In the genomic region with DNA sequence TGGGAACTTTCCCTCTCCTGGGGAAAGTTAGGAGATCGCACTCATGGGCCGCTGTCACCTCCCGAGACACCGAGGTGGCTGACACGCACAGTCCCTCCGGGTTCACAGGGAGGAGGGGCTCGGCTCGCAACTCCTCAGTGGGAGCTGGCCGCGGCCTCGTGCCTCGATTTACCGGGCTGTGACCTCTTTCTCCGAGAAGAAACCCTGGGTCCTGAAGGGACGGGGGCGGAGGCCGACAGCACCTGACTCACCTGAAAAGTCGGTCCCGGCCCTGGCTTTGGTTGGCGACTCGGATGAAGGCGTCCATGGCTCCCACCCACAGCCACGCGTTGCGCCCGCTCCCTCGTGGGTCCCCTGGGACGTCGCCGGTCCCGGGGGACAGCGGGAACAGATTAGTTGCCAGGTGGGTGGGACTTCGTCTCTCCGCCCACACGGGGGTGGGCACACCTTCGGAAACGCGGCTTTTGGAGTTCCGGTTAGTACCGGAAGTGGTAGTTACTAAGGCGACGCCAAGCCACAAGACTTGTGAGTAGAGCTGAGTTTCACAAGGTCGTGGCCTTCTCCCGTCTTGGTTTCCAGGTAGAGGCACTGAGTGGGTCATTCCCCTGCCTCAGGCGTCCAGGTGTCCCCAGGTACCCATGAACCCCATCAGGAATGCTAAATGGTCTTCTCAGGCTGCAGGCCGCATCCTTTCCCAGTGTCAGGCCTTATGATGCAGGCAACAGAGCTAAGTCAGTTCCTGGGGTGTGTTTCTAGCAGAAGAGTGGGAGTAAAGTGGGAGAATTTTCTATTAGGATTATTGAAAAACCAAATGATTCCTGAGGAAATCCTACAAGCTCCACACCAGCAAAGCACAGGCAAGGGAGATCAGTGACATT, we compare ENCODE assay signal across 1 mouse cellular context.
TF ChIP-seq lines count a peak whose summit lies in the region.

A gene (minus strand): TSS at position 473 of the 878 bp plus-strand sequence.
A gene (plus strand): TSS at position 505 of the 878 bp plus-strand sequence.

TF ChIP-seq in CH12.LX, 34 proteins besides CTCF, POLR2A, EP300 and RAD21 (continued from another document):
- TF ChIP-seq RCOR1 (conservative IDR thresholded peaks at IDR 0.05; ENCODE audit: low read depth, low read length) (no peak), MAFK (IDR thresholded peaks at IDR 0.05; ENCODE audit: insufficient replicate concordance, low read length) (no peak), ZMIZ1 (IDR thresholded peaks at IDR 0.05; ENCODE audit: low read depth, low read length) (no peak), TCF12 (IDR thresholded peaks at IDR 0.05; ENCODE audit: low read depth, low read length) (peak; percentile 44; the same call in 1 of the 2 replicates), MEF2A (IDR thresholded peaks at IDR 0.05; ENCODE audit: borderline replicate concordance, low read depth, low read length) (0 out of 2 replicates have a peak, but pooled peaks have one; percentile 37), JUN (IDR thresholded peaks at IDR 0.05; ENCODE audit: insufficient read depth, low read depth, low read length) (no peak), ZNF384 (IDR thresholded peaks at IDR 0.05; ENCODE audit: low read depth, low read length) (no peak), BHLHE40 (IDR thresholded peaks at IDR 0.05; ENCODE audit: low read depth, low read length) (peak; percentile 45; the same call in 1 of the 2 replicates), SIN3A (IDR thresholded peaks at IDR 0.05; ENCODE audit: low read length) (peak; percentile 79), GABPA (IDR thresholded peaks at IDR 0.05; ENCODE audit: insufficient replicate concordance, low read depth, low read length) (no peak), USF2 (conservative IDR thresholded peaks at IDR 0.05; ENCODE audit: low read depth, low read length) (no peak), POLR2AphosphoS2 (IDR thresholded peaks at IDR 0.05; ENCODE audit: low read depth, low read length) (no peak), PAX5 (IDR thresholded peaks at IDR 0.05; ENCODE audit: low read length) (no peak), NELFE (IDR thresholded peaks at IDR 0.05; ENCODE audit: low read depth, low read length) (peak; percentile 56), USF1 (IDR thresholded peaks at IDR 0.05; ENCODE audit: low read depth, low read length) (peak; percentile 5; the same call in 1 of the 2 replicates), CHD1 (IDR thresholded peaks at IDR 0.05; ENCODE audit: low read depth, low read length) (no peak)
